Mouse (Mus musculus): ENCODE data around the gene Casd1.
"Not testable (repeated sequence)": the region's sequence is repeated elsewhere in the genome, so short reads cannot be mapped to it uniquely, and the experiment has no call there.

Casd1 gene

GRCm38 (mm10) chr6:4617911-4618310 lies 17.3 kb downstream of the Casd1 start:
- DNase-seq, result no peak

- DNase-seq, result no peak
These were observed 30.8 kb downstream of the Casd1 start for GRCm38 (mm10) chr6:4631464-4631863.

GRCm38 (mm10) chr6:4633189-4633588 lies 32.5 kb downstream of the Casd1 start:
- no peak for DNase-seq

- DNase-seq, result no peak
These were observed 34.2 kb downstream of the Casd1 start for GRCm38 (mm10) chr6:4634804-4635203.

- DNase-seq, result no peak
These were observed 41.4 kb downstream of the Casd1 start for GRCm38 (mm10) chr6:4642068-4642467.

GRCm38 (mm10) chr6:4647351-4647750 lies 46.7 kb downstream of the Casd1 start:
- DNase-seq, result no peak

GRCm38 (mm10) chr6:4652596-4653134 lies 52.0 kb downstream of the Casd1 start:
- DNase-seq, result no peak

GRCm38 (mm10) chr6:4653741-4654140 lies 53.1 kb downstream of the Casd1 start:
- not testable (repeated sequence) for DNase-seq

GRCm38 (mm10) chr6:4655466-4655865 lies 54.8 kb downstream of the Casd1 start:
- DNase-seq, result no peak

- no peak for DNase-seq
These were observed 55.3 kb downstream of the Casd1 start for GRCm38 (mm10) chr6:4655924-4656323.

- DNase-seq, result no peak
These were observed 58.2 kb downstream of the Casd1 start for GRCm38 (mm10) chr6:4658861-4659260.

- DNase-seq, result no peak
These were observed 62.9 kb downstream of the Casd1 start for GRCm38 (mm10) chr6:4663516-4663915.

GRCm38 (mm10) chr6:4664313-4664712 lies 63.7 kb downstream of the Casd1 start:
- no peak for DNase-seq

GRCm38 (mm10) chr6:4665154-4665553 lies 64.5 kb downstream of the Casd1 start:
- DNase-seq, result no peak

- no peak for DNase-seq
These were observed 76.7 kb downstream of the Casd1 start for GRCm38 (mm10) chr6:4677356-4677761.

- DNase-seq, result no peak
These were observed 79.3 kb downstream of the Casd1 start for GRCm38 (mm10) chr6:4679981-4680380.

- DNase-seq, result no peak
These were observed 79.9 kb downstream of the Casd1 start for GRCm38 (mm10) chr6:4680576-4680975.

GRCm38 (mm10) chr6:4684706-4685340 lies 84.2 kb downstream of the Casd1 start:
- no peak for DNase-seq

GRCm38 (mm10) chr6:4690438-4690837 lies 89.8 kb downstream of the Casd1 start:
- no peak for DNase-seq

All from lung, postnatal 10 days (tissue).